Mouse (Mus musculus): ENCODE measurements at regions not wholly inside any gene's neighbourhood (a gene's known extent, or its start where the extent isn't known, plus 50 kb on each side); places are given as distances from the start of the nearest gene placed in this dataset.

DNA sequence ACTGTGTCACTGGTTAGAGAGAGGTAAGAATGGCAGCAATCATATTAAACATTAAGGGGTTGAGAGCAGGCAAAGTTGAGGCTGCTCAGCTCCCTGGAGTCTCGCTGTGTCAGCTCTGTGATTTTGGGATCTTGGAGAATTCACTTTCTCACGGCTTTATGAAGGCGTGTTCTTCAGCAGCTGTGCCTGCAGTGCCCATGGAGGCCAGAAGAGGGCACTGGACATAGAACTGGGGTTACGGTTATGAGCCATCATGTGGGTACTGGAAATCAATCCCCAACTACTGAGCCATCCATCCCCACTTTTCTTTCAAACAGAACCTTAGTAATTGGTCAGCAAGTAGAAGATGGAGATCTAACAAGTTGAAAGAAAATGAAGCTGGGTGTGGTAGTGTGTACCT, 123.9 kb upstream of the Zfp507 start:
- TF ChIP-seq POLR2A (IDR thresholded peaks at IDR 0.05; ENCODE audit: insufficient read depth, low read length) (no peak), CTCF (IDR thresholded peaks at IDR 0.05; ENCODE audit: low read depth, low read length) (peak; percentile 55), EP300 (IDR thresholded peaks at IDR 0.05; ENCODE audit: insufficient read depth, low read depth, low read length) (no peak)
